Mouse (Mus musculus) embryo, embryonic 10 days (tissue): ENCODE measurements around the gene Wbp2nl.
A peak's percentile ranks its signal among the peaks of the same experiment; 100 is the strongest.

Experiments used
- DNase-seq: peaks from one replicate; pipeline ENCODE4 v3.0.0-alpha.2; 2015; ENCODE audit warnings: low spot score

Wbp2nl gene

DNA sequence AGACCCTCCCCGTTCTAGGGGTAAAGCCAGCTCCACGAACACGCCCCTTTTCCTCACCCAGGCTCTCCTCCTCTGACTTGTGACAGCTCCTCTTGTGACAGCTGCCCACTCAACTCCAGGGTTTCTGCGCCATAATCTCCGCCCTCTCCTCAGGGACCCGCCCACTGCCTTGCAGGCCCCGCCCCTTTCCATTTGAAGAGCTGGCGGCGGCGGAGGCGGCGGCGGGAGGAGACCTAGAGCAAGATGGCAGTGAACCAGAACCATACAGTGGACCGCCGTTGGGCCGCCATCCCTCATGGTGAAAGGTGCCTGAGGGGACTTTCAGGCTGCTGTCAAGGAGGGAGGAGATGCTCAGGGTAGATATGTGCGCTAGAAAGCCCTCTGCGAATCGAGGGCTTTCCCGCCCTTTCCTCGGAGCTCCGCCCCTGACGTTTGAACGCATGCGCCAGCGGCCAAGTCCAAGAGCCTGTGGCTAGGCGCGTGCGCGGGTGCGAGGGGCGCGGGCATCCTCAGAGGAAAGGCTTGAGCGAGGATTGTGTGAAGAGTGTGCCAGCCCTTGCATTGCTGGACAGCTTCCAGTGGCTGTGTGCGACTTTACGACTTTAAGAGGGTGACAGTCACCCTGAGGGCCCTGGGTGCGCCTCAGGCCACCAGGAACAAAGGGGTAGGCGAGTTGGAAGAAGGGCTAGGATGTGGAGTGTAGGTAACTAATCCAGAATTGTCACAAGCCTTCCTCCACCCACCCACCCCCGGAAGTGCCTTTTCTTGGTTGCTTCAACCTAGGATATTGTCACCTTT is at the start of gene Wbp2nl:
Gene Wbp2nl, plus strand, starts transcription at position 191 of the 798 bp plus-strand sequence.
- no peak for DNase-seq

GRCm38 (mm10) chr15:82251579-82251978 is 47.2 kb upstream of the Wbp2nl start:
- DNase-seq, result no peak

- DNase-seq, result no peak
Measured at GRCm38 (mm10) chr15:82252097-82252496, 46.7 kb upstream of the Wbp2nl start, which contains the start of gene 1500009C09Rik. 1500009C09Rik (plus strand) TSS chr15:82252397.

GRCm38 (mm10) chr15:82255248-82255647 is 43.5 kb upstream of the Wbp2nl start:
- no peak for DNase-seq

- DNase-seq, result peak; percentile 48
Measured at GRCm38 (mm10) chr15:82255944-82256383, 42.8 kb upstream of the Wbp2nl start.

DNA sequence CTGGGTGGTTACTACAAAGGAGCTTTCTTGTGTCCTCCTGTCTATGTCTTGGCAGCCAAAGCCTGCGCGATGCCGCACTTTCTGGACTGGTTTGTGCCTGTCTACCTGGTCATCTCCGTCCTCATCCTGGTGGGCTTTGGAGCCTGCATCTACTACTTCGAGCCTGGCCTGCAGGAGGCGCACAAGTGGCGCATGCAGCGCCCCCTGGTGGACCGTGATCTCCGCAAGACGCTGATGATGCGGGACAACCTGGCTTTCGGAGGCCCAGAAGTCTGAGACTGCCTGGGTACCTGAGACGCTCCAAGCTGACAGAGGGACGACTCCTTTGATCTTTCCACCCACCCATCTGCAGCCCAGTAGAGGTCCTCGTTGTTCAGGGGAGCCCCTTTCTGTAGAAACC is 39.2 kb upstream of the Wbp2nl start:
- DNase-seq, result peak; percentile 85

DNA sequence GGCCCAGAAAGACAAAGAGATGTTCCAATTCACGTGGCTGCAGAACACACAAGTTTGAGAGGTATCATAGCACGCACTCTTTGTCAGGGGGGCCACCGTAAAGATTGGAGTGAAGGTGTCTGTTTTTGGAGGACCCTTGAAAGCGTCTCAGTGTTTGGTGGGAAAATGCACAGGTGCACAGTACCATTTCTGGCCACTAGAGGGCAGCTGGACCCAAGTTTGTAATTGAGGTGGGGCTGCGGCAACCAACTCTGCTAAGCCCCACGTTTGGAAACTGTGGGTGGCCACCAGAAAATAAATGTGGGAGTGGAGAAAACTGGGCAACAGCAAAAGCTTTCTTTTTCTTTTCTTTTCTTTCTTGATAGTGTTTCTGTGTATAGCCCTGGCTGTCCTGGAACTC is 32.4 kb upstream of the Wbp2nl start:
- DNase-seq, result peak; percentile 77

- peak; percentile 41 for DNase-seq
Measured at GRCm38 (mm10) chr15:82268185-82268584, 30.6 kb upstream of the Wbp2nl start.

DNA sequence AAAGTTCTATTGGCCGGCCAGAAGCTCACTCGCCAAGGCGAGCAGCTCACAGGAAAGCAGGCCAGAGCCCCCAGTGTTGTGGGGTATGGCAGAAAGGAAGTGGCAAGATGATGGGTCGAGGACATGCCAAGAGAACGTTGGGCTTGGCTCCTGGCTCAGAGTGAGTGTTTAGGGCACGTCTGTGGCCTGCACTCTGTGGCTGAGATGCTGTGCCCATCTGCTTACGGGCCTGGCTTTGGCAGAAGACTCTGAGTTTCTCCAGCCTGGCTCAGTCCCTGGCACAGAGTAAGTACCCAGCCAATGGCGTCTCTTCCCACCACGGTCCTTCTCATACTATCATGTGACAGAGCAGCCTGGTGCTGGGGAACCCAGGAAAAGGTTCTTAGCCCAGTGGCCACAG is 30.0 kb upstream of the Wbp2nl start:
- no peak for DNase-seq

DNA sequence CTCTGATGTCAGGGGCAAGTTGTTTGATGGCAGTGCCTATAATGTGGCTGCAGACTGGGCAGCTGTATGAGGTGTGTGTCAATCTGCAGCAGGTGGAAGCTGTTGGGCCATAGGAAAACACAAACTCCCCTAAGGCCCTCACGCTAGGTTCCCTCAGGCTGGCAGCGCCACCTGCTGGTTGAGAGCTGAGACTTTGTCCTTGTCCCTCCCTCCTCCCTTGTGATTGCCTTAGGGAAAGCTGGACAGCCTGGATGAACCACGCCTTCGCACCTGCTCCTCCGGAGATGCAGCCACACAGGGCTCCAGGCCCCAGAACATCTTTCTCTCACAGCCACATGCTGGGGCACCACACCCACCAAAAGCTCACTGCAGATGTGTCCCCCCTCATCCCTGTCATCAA is 27.6 kb upstream of the Wbp2nl start:
- DNase-seq, result peak; percentile 95

GRCm38 (mm10) chr15:82272295-82272694 is 26.5 kb upstream of the Wbp2nl start:
- no peak for DNase-seq

DNA sequence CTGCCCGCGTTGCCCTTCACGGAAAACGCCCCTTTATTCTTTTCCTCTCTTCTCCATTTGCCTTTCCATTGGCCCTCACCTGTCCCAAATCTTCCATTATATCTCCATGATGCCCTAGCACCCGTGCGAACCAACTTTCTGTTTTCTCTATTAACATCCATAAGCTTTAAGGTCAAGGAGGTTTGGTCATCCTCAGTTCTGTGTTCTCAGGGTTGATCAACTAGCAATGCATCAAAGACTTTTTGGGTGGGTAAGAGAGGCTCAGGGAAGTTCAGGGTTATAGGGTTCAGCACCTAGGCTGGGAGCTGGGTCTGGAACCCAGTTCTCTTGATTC is 24.2 kb upstream of the Wbp2nl start, which contains the start of gene Sept3:
Gene Sept3, plus strand, starts transcription at position 301 of the 334 bp plus-strand sequence.
- no peak for DNase-seq

GRCm38 (mm10) chr15:82274927-82275901 is 23.5 kb upstream of the Wbp2nl start:
- DNase-seq, result peak; percentile 82

- DNase-seq, result no peak
Measured at GRCm38 (mm10) chr15:82277591-82277990, 21.2 kb upstream of the Wbp2nl start.

DNA sequence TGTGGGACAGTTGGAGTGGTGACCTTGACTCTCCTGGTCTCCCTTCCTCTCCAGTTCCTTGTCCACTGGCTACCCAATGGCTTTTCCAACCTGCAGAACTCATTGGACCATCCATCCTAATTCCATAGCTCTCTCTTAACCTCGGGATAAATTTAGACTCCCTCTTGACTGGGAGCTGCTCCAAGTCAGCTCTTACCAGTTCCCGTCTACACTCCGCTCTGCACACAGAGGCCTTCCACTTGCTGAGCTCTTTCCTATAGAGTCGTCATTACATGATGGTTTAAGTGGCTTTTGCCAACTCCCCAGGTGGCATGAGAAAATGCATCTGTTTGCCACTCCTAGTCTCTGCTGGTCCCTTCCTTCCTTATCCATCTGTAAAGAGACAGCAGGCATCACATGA is 18.1 kb upstream of the Wbp2nl start:
- DNase-seq, result no peak

DNA sequence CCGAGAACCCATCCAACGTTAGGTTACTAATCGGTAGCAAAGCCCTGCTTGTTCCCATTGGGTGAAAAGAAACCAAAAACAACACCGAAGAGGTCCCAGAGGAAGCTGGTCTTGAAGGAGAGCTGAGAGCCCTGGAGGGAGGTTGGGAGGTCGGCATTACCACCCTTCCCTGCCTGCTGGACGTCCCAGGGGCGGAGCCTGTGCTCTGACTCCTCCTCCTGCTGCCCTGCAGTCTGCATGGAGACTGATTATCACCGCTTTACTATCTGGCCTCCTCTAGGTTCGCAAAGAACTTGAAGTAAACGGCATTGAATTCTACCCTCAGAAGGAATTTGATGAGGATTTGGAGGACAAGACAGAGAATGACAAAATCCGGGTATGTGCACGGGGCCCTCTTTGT is 12.6 kb upstream of the Wbp2nl start:
- no peak for DNase-seq

DNA sequence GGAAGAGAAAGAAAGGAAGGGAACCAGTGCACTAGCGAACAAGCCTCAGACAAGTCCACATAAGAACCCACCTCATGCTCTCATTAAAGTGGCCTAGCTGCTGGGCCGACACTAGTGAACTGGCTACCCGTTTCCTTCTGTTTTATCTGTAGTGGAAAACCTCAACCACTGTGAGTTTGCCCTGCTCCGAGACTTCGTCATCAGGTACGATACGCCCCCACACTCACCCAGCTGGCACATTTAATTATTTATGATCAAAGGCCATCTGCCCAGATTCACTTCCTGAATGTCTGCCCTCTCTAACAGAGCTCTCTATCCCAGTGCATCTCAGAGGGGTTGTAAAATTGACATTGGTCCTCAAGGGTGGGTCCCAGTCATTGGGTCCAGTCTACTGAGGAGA is 8.5 kb upstream of the Wbp2nl start:
- no peak for DNase-seq

GRCm38 (mm10) chr15:82292851-82293250 is 5.9 kb upstream of the Wbp2nl start:
- no peak for DNase-seq

- DNase-seq, result peak; percentile 85
Measured at GRCm38 (mm10) chr15:82293271-82293711, 5.5 kb upstream of the Wbp2nl start.

DNA sequence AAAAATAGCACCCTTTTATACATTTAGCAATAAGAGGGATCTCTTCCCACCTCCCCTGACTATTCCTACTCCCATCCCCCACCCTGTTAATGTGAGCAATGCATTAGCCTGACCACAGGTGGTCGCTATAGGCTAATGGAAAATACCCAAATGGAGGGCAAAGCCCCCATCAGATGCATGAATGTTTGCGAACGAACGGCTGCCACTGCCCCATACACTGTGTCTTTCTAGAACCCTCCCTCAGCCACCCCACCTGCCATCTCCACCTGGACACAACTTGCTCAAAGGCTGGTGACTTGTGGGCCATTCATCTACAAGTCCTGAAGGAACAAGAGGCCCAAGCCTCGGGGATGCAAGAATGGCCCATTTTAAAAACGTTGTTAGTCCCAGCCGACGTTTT is 4.7 kb upstream of the Wbp2nl start:
- DNase-seq, result peak; percentile 53

GRCm38 (mm10) chr15:82307107-82307506 is 8.4 kb downstream of the Wbp2nl start:
- DNase-seq, result no peak

DNA sequence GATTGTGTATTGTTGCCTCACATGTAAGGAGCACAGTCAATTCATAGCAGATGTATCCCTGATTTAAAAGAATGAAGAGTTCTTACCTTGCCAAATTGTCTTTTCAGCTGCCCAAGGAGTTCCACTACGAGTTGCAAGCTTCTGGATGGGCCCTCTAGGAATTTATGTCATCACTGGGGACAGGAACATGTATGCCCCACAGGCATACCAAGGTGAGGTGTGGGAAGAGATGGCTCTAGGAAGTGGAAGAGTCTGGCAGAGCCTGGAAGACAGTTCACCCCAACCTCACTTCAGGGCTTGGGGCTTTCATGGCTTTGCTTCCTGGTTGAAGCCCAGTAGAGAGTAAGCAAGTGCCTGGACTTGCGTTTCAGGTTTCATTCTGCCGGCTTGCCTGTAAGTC is 9.7 kb downstream of the Wbp2nl start:
- no peak for DNase-seq

DNA sequence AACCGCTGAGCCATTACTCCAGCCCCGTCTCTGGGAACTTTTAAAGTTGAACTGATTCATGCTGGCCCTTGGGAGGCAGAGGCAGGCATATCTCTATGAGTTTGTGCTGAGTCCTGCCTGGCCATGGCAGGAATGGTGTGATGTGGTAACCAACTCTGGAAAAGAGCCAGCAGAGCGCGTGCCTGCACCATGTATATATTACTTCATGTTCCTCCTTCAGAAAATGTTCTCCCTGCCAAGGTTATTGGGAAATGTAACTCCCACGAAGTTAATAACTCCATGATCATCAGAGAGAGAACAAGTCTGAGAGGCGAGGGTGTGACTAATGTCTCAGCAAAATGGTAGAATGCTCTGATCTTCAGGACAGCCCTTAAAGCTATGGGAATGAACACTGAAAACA is 19.1 kb downstream of the Wbp2nl start:
- no peak for DNase-seq
